Mouse (Mus musculus): ENCODE results near the gene Ccdc63.

DNA sequence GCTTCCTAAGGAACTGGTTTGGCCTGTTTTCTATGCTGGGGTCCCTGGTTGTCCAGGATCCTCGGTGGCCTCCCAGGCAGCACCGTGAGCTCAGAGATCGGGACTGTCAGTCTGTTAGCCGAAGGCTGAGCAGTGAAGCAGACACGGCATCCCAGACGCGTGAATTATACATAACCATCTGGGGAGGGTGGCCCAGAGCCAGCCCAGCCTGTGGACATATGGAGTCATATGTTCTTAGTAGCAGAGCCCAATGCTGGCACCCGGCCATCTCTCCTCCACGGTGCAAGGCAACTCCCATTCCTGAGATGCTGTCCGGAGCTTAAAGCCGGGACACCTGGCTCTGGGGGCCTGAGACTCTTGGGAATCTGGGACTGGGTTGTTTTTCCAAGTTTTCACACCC, 59.7 kb downstream of the Ccdc63 start:
- no peak for TF ChIP-seq CTCF (IDR thresholded peaks at IDR 0.05; ENCODE audit: insufficient read depth, low read depth, low read length)
- no peak for TF ChIP-seq POLR2A (IDR thresholded peaks at IDR 0.05; ENCODE audit: insufficient read depth, low read depth, low read length)

Measured in olfactory bulb, adult 2 months (tissue).